Mouse (Mus musculus) cerebral cortex, adult 2 months (tissue): Measurements from ENCODE around the gene Plcb4.

ENCODE experiments used
- WGBS: fragments of 180-500 bp; shearing (Covaris S2); methylation state at CpG from one replicate; pipeline ENCODE4 v1.1.7; 2018; 5-methylcytosine and 5-hydroxymethylcytosine counted together

The Plcb4 gene

DNA sequence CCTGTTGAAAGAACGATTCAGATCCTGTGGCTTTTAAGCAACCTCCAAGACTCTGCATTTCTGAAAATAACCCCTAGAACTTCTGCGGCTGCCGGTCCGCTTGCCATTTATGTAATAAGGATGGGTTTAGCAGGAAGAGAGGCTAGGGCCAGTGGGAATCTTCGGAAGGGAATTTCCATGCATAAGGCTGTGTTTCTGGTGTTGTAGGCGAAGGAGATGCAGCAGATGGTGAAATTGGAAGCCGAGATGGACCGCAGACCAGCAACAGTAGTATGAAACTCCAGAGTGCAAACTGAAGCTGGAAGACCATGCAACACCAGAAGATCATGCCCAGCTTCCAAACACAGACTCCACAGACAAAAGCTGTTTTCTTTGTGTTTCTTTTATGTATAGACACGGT, 353.9 kb downstream of the Plcb4 start:
- 71% methylated on average over 9 of the region's 9 CpGs for WGBS

- 93% methylated on average over 4 of the region's 4 CpGs for WGBS
These were observed 389.7 kb downstream of the Plcb4 start for GRCm38 (mm10) chr2:136048464-136048863.

DNA sequence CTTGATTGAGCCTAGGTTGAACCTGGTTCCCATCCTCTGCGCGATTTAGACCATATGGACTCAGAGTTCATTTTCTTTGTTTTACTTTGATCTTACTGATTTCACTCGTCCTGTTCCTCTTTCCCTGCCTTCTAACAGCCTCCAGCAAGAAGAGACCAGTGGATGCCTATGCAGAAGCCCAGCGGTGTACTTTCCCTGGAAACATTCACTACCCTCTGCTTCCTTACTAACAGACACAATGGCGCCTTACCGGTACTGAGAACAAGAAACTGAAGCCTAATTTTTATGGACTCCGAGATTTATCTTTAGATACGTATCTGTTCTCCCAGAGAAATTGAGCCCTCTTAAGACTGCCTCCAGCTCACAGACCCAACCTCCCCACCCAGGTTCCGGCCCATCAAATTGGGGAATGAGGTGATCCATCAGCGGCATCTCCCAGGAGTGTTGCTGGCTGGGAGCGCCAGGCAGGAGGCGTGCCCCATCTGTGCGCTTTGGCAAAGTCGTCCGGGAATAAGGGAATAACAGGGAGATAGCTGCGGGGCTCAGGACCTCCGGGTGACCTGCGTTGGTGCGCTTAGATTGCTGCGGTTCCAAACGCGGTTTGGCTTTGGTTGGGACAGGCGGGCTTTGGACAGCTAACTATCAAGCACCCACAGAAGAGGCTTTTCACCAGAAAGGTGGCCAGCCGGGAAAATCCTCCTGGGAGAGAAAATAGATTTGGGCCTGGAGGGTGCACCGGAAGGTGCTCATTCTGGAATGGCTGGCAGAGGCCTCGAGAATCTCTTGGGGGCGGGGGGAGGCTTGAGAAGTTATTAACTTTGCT, 392.2 kb downstream of the Plcb4 start:
- 22% methylated on average over 27 of the region's 27 CpGs for WGBS

- WGBS, result 9% methylated on average over 8 of the region's 8 CpGs
These were observed 393.0 kb downstream of the Plcb4 start, which contains the start of gene Lamp5 for GRCm38 (mm10) chr2:136051688-136052289. TSS of gene Lamp5 (plus strand) at chr2:136052239.

- WGBS, result 3% methylated on average over 19 of the region's 19 CpGs
These were observed 399.1 kb downstream of the Plcb4 start for GRCm38 (mm10) chr2:136057861-136058331.

GRCm38 (mm10) chr2:136058398-136058797, 399.6 kb downstream of the Plcb4 start:
- 5% methylated on average over 7 of the region's 7 CpGs for WGBS

GRCm38 (mm10) chr2:136059029-136059669, 400.3 kb downstream of the Plcb4 start:
- WGBS, result 3% methylated on average over 37 of the region's 37 CpGs
